Mouse (Mus musculus) 3134 (cell line): ENCODE measurements around the gene Scaf8.
A peak's percentile ranks its signal among the peaks of the same experiment; 100 is the strongest.
"Not testable (repeated sequence)": the region's sequence is repeated elsewhere in the genome, so short reads cannot be mapped to it uniquely, and the experiment has no call there.

Experiments
- DNase-seq: peaks from one replicate; pipeline ENCODE4 v3.0.0-alpha.2; 2011; ENCODE audit warnings: low spot score; ENCODE audit not compliant: insufficient read length; ENCODE audit errors: extremely low read depth

Gene Scaf8

DNA sequence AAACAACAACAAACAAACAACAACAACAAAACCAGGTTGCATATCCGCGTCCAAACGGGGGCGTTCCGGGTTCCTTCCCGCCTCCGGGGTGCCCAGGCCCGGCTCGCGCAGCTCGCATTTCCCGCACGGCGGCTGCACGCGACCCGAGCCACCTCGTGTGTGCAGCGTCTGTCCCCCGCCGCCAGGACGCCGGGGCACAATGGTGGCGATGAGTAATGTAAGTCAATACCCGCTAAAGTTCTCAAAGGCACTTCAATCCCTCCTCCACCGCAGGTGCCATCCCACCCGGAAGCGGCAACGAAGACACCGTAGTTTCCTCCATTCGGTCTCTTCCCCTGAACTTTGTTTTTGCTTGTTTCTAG is 433 bp upstream of the Scaf8 start:
- no peak for DNase-seq

DNA sequence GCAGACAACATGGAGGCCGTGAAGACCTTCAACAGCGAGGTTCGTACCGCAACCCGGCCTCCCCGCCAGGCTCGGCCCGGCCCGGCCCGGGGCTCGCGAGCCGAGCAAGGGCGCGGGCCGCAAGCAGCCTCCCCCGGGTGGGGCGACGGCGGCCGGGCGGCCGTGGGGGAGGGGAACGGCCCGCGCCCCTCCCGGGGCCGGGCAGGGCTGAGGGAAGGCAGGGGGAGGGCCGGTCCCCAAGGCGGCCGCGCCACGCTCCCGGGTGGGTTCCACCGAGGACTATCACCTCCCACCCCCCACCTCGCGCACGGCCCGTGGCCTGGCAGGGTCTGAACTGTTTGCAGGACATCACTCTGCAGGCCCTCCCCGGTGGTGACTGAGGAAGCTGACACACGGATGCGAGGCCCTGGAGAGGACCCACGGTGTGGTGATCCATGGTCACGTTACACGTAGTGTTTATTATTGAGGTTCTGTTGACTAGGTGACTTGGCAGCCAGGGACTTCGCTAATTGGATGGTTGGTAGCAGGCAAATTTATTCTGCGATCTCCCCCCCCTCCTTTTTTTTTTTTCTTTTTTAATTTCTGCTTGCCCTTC is 705 bp downstream of the Scaf8 start:
- DNase-seq: peak; percentile 78

- not testable (repeated sequence) for DNase-seq
Observed at GRCm38 (mm10) chr17:3120949-3121348, 6.2 kb downstream of the Scaf8 start.

- DNase-seq: not testable (repeated sequence)
Observed at GRCm38 (mm10) chr17:3123581-3123980, 8.8 kb downstream of the Scaf8 start.

GRCm38 (mm10) chr17:3128716-3129115 is 13.9 kb downstream of the Scaf8 start:
- no peak for DNase-seq

DNA sequence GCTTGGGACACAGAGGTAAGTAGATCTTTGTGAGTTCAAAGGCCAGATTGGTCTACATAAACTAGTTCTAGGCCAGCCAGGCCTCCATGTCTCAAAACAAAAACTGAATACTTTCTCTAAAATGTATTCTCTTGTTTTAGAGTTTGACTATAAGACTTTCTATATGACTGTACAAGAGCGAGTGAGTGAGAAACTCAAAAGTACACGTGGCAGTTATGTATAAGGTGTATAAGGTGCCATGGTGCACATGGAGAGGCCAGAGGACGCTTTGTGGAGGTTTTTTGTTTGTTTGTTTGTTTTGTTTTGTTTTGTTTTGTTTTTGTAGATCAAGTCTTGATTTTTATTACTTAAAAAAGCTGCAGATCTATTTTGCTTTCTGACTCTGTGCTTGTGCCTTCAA is 15.0 kb downstream of the Scaf8 start:
- no peak for DNase-seq

DNA sequence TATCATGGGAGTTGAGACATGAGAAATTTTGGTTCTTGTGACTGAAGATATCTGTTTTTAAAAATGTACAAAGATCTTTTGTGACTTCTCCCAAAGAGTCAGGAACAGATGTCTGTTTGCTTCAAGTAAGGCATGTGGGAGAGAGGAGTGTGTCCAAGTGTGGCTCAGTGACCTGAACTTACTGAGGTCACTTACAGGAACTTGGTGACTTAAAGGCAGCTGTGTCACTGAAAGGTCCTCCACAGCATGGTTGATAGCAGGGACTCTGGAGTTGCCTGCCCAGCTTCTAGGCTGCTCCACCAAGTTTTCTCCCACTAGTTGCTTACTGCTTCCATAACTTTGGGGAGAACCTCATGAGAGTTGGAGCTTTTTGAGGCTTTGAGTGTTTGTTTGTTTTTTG is 20.6 kb downstream of the Scaf8 start:
- no peak for DNase-seq

GRCm38 (mm10) chr17:3136127-3136526 is 21.4 kb downstream of the Scaf8 start:
- no peak for DNase-seq

DNA sequence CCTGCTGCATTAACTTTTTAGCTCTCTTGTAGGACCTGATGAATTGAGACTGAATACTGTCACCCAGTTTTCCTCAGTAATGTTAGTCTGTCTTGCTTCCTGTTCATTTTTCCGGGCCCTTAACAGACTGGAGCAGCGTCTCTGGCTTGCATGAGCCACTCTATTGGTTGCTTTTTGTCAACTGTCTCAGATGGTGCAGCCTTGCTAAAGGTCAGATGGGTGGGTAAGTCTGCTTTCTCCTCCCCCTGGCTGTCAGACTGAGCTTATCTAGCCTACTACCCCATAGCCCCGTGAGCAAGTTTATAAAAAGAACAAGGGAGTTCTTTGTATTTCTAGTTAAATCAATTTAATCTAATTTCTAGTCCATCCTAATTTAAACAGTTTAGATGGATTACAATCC is 23.6 kb downstream of the Scaf8 start:
- no peak for DNase-seq

- DNase-seq: no peak
Observed at GRCm38 (mm10) chr17:3140100-3140499, 25.3 kb downstream of the Scaf8 start.

DNA sequence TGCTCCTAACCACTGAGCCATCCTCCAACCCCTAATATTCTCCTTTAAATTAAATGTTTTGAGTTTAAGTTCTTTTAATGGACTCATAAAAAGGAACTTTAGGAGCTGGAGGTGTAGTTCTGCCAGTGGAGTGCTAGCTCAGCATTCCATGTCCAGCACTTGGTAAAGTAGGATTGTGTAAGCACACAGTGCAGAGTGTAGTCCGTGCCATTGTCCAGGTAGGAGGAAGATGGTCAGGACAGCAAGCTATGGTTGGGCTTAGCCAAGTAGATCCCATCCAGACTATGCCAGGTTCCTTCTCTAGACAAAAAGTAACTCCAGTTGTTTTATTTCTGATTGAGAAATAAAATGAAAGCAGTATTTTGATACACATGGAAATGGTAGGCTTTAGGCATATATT is 34.1 kb downstream of the Scaf8 start:
- no peak for DNase-seq

GRCm38 (mm10) chr17:3149541-3149940 is 34.8 kb downstream of the Scaf8 start:
- DNase-seq: no peak

DNA sequence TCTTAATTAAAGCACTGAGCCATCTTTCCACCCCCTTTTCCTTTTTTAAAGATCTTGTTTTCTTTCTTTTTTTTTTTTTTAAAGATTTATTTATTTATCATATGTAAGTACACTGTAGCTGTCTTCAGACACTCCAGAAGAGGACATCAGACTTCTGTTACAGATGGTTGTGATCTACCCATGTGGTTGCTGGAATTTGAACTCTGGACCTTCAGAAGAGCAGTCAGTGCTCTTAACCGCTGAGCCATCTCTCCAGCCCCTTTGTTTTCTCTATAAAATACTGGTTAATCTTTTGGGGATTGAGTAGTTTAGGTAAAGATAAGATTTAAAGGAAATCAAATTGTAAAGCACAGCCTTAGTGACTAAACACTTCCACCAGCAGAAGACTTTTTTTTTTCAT is 35.9 kb downstream of the Scaf8 start:
- not testable (repeated sequence) for DNase-seq

DNA sequence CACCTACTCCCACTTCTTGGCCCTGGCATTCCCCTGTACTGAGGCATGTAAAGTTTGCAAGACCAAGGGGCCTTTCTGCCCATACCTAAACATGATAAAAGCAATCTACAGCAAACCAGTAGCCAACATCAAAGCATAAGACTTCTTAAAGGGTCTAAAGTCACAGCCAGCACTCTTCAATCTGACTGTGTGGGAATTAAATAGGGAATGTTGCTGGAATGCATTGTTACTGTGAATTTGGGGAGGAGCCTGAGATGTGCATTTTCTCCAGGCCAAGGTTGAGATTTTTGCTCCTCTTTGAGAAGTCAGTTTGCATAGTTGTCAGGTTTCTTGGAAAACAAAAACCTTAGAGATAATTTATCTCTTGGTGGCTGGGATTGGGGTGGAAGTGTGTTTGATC is 36.4 kb downstream of the Scaf8 start:
- DNase-seq: no peak

GRCm38 (mm10) chr17:3156176-3156575 is 41.4 kb downstream of the Scaf8 start:
- not testable (repeated sequence) for DNase-seq

GRCm38 (mm10) chr17:3157016-3157415 is 42.2 kb downstream of the Scaf8 start:
- DNase-seq: no peak

- no peak for DNase-seq
Observed at GRCm38 (mm10) chr17:3162905-3163304, 48.1 kb downstream of the Scaf8 start.

GRCm38 (mm10) chr17:3180425-3180945 is 65.7 kb downstream of the Scaf8 start:
- peak; percentile 71 for DNase-seq

- not testable (repeated sequence) for DNase-seq
Observed at GRCm38 (mm10) chr17:3195483-3195882, 80.7 kb downstream of the Scaf8 start.

DNA sequence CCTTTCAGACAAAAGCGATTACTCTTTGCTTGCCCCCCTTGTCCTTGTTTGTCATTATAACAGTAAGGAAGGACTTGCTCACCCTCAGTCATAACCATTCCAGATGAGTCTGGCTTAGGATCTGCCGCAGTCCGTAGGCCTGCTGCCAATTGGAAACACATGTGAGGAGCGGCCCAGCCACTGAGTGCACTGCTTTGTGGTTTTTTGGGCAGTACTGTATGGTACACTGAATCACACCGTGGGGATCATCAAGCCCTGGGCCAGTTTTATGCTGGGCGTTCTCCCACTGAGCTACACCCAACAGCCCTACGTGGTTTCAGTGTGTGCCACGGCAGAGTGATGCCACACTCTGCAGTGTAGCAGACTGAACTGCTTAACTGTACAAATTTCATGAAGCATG is 85.6 kb downstream of the Scaf8 start:
- DNase-seq: no peak

DNA sequence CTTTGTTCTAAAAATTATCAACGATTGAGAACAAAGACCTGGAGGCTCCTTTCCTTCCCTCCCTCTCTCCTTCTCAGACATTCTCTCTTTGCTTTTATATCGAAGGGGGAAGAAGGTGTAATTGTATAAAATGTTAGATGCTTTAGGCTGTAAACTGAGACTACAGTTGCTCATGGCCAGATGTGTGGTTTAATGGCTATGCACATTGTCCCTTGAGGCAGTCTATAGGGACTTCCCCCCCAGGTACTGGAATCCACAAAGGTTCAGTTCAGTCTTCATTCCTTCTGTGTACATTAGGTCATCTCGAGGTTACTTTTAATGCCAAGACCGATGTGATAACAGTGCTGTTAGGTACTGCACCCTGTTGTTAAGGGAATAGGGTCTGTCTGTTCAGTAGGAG is 89.1 kb downstream of the Scaf8 start:
- no peak for DNase-seq

GRCm38 (mm10) chr17:3204826-3205405 is 90.1 kb downstream of the Scaf8 start:
- DNase-seq: no peak
